Mouse (Mus musculus): ENCODE data around the gene Plcb4. TPM values are rescaled to one million over a fixed set of nuclear protein-coding genes. Genes with fewer than 3 reads are reported as not detected.
A peak's percentile ranks its signal among the peaks of the same experiment; 100 is the strongest.

The Plcb4 gene
- polyA plus RNA-seq, 1 experiment from 2014 or later = 25.3 TPM

DNA sequence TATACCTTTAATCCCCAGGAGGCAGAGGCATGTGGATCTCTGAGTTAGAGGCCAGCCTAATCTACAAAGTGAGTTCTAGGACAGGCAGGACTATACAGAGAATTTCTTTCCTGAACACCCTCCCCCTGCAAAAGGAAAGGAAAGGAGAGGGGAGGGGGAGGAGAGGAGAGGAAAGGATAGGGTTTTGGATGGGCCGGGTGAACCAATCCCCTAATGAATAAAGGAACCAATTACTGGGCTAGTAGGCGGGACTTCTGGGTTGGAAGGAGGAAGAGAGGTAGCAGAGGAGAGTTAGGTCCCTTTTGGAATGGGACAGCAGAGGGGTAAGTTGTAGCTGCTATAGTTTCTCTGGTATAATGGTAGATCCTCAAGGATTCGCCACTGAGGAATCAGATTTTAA is 12.6 kb upstream of the Plcb4 start:
- ATAC-seq (ENCODE audit: insufficient read depth, low FRiP score) = no peak
- WGBS = 78% methylated on average over 3 of the region's 3 CpGs
- Histone ChIP-seq H3K9ac (ENCODE audit: low read length) (no peak overlapping the region), H3K4me2 (ENCODE audit: low read depth, low read length) (no peak overlapping the region), H3K36me3 (ENCODE audit: control insufficient read depth, insufficient read depth, low read length) (no peaks in the 10 kb centered on the region), H3K27ac (ENCODE audit: low read length) (no peak overlapping the region), H3K4me3 (replicated peaks; ENCODE audit: low read length) (no peak overlapping the region), H3K9me3 (replicated peaks; ENCODE audit: control insufficient read depth, low read length) (no peaks in the 10 kb centered on the region), H3K4me1 (ENCODE audit: control insufficient read depth, insufficient read depth, low read length) (no peaks in the 10 kb centered on the region), H3K27me3 (ENCODE audit: control insufficient read depth, insufficient read depth, low read length) (no peaks in the 10 kb centered on the region)

DNA sequence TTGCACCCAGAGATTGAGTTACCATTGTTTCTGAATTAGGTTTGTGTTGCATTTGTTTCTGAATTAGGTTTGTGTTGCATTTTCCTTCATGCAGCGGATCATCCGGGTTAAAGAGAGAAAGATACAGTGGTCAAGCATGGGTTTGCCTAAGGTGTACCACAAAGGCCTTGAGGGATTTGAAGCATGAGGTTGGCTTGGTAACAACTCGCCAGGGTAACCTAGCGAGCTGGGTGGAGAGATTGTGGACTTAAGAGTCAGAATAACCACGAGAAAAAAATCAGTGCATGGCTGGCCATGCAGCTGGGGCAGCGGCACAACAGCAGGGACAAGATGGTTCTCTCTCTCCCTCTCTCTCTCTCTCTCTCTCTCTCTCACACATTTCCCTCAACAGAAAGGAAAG is 12.2 kb upstream of the Plcb4 start:
- no peaks in the 10 kb centered on the region for H3K27me3 ChIP-seq (ENCODE audit: control insufficient read depth, insufficient read depth, low read length)

GRCm38 (mm10) chr2:135647985-135648384 is 10.8 kb upstream of the Plcb4 start:
- WGBS = 85% methylated on average over 4 of the region's 4 CpGs
- no peak overlapping the region for H3K4me3 ChIP-seq (replicated peaks; ENCODE audit: low read length)
- no peaks in the 10 kb centered on the region for H3K9me3 ChIP-seq (replicated peaks; ENCODE audit: control insufficient read depth, low read length)

More for the DNA sequence above, 12.2 kb upstream of the Plcb4 start:
- no peak overlapping the region for H3K4me3 ChIP-seq (replicated peaks; ENCODE audit: low read length)
- 70% methylated on average over 6 of the region's 6 CpGs for WGBS
- no peaks in the 10 kb centered on the region for H3K36me3 ChIP-seq (ENCODE audit: control insufficient read depth, insufficient read depth, low read length)
- H3K9ac ChIP-seq (ENCODE audit: low read length) = no peak overlapping the region
- H3K4me2 ChIP-seq (ENCODE audit: low read depth, low read length) = no peak overlapping the region
- ATAC-seq (ENCODE audit: insufficient read depth, low FRiP score) = no peak
- H3K4me1 ChIP-seq (ENCODE audit: control insufficient read depth, insufficient read depth, low read length) = no peaks in the 10 kb centered on the region
- no peak overlapping the region for H3K27ac ChIP-seq (ENCODE audit: low read length)
- no peaks in the 10 kb centered on the region for H3K9me3 ChIP-seq (replicated peaks; ENCODE audit: control insufficient read depth, low read length)

DNA sequence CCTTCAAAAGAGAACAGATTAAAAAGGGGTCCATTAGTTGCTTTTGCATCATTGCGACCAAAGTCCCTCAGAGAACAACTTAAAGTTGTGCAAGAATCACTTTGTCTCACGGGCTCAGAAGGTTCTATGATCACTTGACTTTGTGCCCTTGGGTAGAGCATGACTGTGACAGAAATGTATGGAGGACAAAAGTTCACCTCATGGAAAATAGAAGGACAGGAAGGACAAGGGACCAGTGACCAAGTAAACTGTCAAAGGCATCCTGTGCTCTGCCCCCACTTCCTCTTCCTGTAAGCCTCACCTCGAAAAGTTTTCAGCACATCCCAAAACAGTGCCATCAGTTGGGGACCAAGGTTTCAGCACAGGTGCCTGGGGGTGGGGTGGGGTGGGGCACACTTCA is 7.9 kb upstream of the Plcb4 start:
- Histone ChIP-seq H3K27ac (ENCODE audit: low read length) (no peak overlapping the region), H3K4me3 (replicated peaks; ENCODE audit: low read length) (no peak overlapping the region), H3K4me2 (ENCODE audit: low read depth, low read length) (no peak overlapping the region), H3K27me3 (ENCODE audit: control insufficient read depth, insufficient read depth, low read length) (no peaks in the 10 kb centered on the region), H3K9ac (ENCODE audit: low read length) (no peak overlapping the region), H3K36me3 (ENCODE audit: control insufficient read depth, insufficient read depth, low read length) (no peaks in the 10 kb centered on the region), H3K9me3 (replicated peaks; ENCODE audit: control insufficient read depth, low read length) (no peaks in the 10 kb centered on the region), H3K4me1 (ENCODE audit: control insufficient read depth, insufficient read depth, low read length) (no peaks in the 10 kb centered on the region)
- 77% methylated on average over 3 of the region's 3 CpGs for WGBS
- ATAC-seq (ENCODE audit: insufficient read depth, low FRiP score) = no peak

More at GRCm38 (mm10) chr2:135647985-135648384, 10.8 kb upstream of the Plcb4 start:
- H3K36me3 ChIP-seq (ENCODE audit: control insufficient read depth, insufficient read depth, low read length) = no peaks in the 10 kb centered on the region
- H3K27me3 ChIP-seq (ENCODE audit: control insufficient read depth, insufficient read depth, low read length) = no peaks in the 10 kb centered on the region
- H3K27ac ChIP-seq (ENCODE audit: low read length) = no peak overlapping the region
- no peaks in the 10 kb centered on the region for H3K4me1 ChIP-seq (ENCODE audit: control insufficient read depth, insufficient read depth, low read length)
- no peak overlapping the region for H3K4me2 ChIP-seq (ENCODE audit: low read depth, low read length)
- no peak for ATAC-seq (ENCODE audit: insufficient read depth, low FRiP score)
- H3K9ac ChIP-seq (ENCODE audit: low read length) = no peak overlapping the region

DNA sequence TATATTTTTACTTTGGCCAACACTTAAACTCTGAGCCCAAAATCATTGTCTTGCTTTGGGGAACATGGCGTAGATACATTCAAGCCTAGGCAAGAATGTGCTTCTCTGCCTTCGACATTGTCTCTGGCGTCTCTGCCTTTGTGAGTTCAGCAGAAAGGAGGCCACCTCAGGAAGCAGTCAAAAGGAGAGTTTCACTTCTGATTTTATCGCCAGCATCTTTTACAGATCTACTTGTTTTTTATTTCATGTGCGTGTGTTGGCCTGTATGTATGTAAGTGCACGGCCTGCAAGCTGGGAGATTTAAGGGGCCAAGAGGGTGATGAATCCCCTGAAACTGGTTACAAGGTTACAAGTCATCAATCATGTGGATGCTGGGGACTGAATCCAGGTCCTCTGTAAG is 6.8 kb upstream of the Plcb4 start:
- no peak for ATAC-seq (ENCODE audit: insufficient read depth, low FRiP score)
- H3K4me1 ChIP-seq (ENCODE audit: control insufficient read depth, insufficient read depth, low read length) = no peaks in the 10 kb centered on the region
- no peak overlapping the region for H3K4me3 ChIP-seq (replicated peaks; ENCODE audit: low read length)
- no peak overlapping the region for H3K27ac ChIP-seq (ENCODE audit: low read length)
- H3K36me3 ChIP-seq (ENCODE audit: control insufficient read depth, insufficient read depth, low read length) = no peaks in the 10 kb centered on the region
- 84% methylated on average over 6 of the region's 6 CpGs for WGBS
- no peak overlapping the region for H3K9ac ChIP-seq (ENCODE audit: low read length)
- no peaks in the 10 kb centered on the region for H3K9me3 ChIP-seq (replicated peaks; ENCODE audit: control insufficient read depth, low read length)
- H3K27me3 ChIP-seq (ENCODE audit: control insufficient read depth, insufficient read depth, low read length) = no peaks in the 10 kb centered on the region
- no peak overlapping the region for H3K4me2 ChIP-seq (ENCODE audit: low read depth, low read length)

GRCm38 (mm10) chr2:135652451-135652850 is 6.4 kb upstream of the Plcb4 start:
- H3K9ac ChIP-seq (ENCODE audit: low read length) = no peak overlapping the region
- no peaks in the 10 kb centered on the region for H3K4me1 ChIP-seq (ENCODE audit: control insufficient read depth, insufficient read depth, low read length)
- no peak overlapping the region for H3K27ac ChIP-seq (ENCODE audit: low read length)
- no peaks in the 10 kb centered on the region for H3K9me3 ChIP-seq (replicated peaks; ENCODE audit: control insufficient read depth, low read length)
- no peak for ATAC-seq (ENCODE audit: insufficient read depth, low FRiP score)
- no peaks in the 10 kb centered on the region for H3K36me3 ChIP-seq (ENCODE audit: control insufficient read depth, insufficient read depth, low read length)
- WGBS = 73% methylated on average over 4 of the region's 4 CpGs
- H3K4me3 ChIP-seq (replicated peaks; ENCODE audit: low read length) = no peak overlapping the region
- H3K4me2 ChIP-seq (ENCODE audit: low read depth, low read length) = no peak overlapping the region
- H3K27me3 ChIP-seq (ENCODE audit: control insufficient read depth, insufficient read depth, low read length) = no peaks in the 10 kb centered on the region

GRCm38 (mm10) chr2:135655948-135656347 is 2.9 kb upstream of the Plcb4 start:
- 87% methylated on average over 1 of the region's 1 CpGs for WGBS
- Histone ChIP-seq H3K4me1 (ENCODE audit: control insufficient read depth, insufficient read depth, low read length) (no peaks in the 10 kb centered on the region), H3K27me3 (ENCODE audit: control insufficient read depth, insufficient read depth, low read length) (no peaks in the 10 kb centered on the region), H3K36me3 (ENCODE audit: control insufficient read depth, insufficient read depth, low read length) (no peaks in the 10 kb centered on the region), H3K9me3 (replicated peaks; ENCODE audit: control insufficient read depth, low read length) (no peaks in the 10 kb centered on the region), H3K4me2 (ENCODE audit: low read depth, low read length) (no peak overlapping the region), H3K27ac (ENCODE audit: low read length) (no peak overlapping the region), H3K9ac (ENCODE audit: low read length) (no peak overlapping the region), H3K4me3 (replicated peaks; ENCODE audit: low read length) (no peak overlapping the region)
- ATAC-seq (ENCODE audit: insufficient read depth, low FRiP score) = no peak

GRCm38 (mm10) chr2:135656586-135656985 is 2.2 kb upstream of the Plcb4 start:
- Histone ChIP-seq H3K4me2 (ENCODE audit: low read depth, low read length) (no peak overlapping the region), H3K4me1 (ENCODE audit: control insufficient read depth, insufficient read depth, low read length) (no peaks in the 10 kb centered on the region), H3K4me3 (replicated peaks; ENCODE audit: low read length) (no peak overlapping the region), H3K9ac (ENCODE audit: low read length) (no peak overlapping the region), H3K36me3 (ENCODE audit: control insufficient read depth, insufficient read depth, low read length) (no peaks in the 10 kb centered on the region), H3K27me3 (ENCODE audit: control insufficient read depth, insufficient read depth, low read length) (no peaks in the 10 kb centered on the region), H3K27ac (ENCODE audit: low read length) (no peak overlapping the region), H3K9me3 (replicated peaks; ENCODE audit: control insufficient read depth, low read length) (no peaks in the 10 kb centered on the region)
- no peak for ATAC-seq (ENCODE audit: insufficient read depth, low FRiP score)
- WGBS = 59% methylated on average over 6 of the region's 6 CpGs

- ATAC-seq (ENCODE audit: insufficient read depth, low FRiP score) = peak; percentile 86
- Histone ChIP-seq H3K9me3 (replicated peaks; ENCODE audit: control insufficient read depth, low read length) (no peaks in the 10 kb centered on the region), H3K4me3 (replicated peaks; ENCODE audit: low read length) (peak overlapping the region; percentile 69), H3K27ac (ENCODE audit: low read length) (peak overlapping the region; percentile 89), H3K9ac (ENCODE audit: low read length) (peak overlapping the region; percentile 97), H3K4me1 (ENCODE audit: control insufficient read depth, insufficient read depth, low read length) (no peaks in the 10 kb centered on the region), H3K4me2 (ENCODE audit: low read depth, low read length) (peak overlapping the region; percentile 80), H3K27me3 (ENCODE audit: control insufficient read depth, insufficient read depth, low read length) (no peaks in the 10 kb centered on the region), H3K36me3 (ENCODE audit: control insufficient read depth, insufficient read depth, low read length) (no peaks in the 10 kb centered on the region)
- under 1% methylated on average over 87 of the region's 97 CpGs for WGBS
These were observed 775 bp downstream of the Plcb4 start for GRCm38 (mm10) chr2:135659391-135660180.

Measured in stomach, embryonic 16.5 days (tissue).